Mouse (Mus musculus): ENCODE data around the gene Ttc37.

GRCm38 (mm10) chr13:76128799-76129198 is 30.3 kb downstream of the Ttc37 start:
- no peak for TF ChIP-seq CTCF (IDR thresholded peaks at IDR 0.05; ENCODE audit: borderline replicate concordance, insufficient read depth, low read length)
- TF ChIP-seq POLR2A (IDR thresholded peaks at IDR 0.05; ENCODE audit: low read depth, low read length): no peak
